Mouse (Mus musculus): ENCODE results near the gene Tnnt3.

The Tnnt3 gene

DNA sequence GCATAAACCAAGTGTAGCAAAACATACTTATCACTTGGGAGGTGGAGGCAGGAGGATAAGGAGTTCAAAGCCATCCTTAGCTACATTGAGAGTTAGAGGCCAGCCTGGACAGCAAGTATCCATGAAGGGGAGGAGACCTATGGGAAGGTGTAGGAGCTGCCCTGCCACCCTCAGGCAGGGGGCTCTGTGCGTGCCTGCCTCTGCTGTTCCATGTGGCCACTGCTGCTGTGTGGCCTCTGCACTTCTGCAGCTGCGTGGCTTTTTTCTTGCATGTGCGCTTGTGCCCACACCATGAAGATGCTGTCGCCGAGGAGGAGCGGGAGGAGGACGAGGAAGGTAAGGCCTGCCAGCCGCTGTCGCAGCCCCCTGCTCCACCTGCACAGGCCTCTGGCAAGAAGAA lies 8.8 kb downstream of the Tnnt3 start:
- no peak for DNase-seq (ENCODE audit: low spot score in 2 of 2)

DNA sequence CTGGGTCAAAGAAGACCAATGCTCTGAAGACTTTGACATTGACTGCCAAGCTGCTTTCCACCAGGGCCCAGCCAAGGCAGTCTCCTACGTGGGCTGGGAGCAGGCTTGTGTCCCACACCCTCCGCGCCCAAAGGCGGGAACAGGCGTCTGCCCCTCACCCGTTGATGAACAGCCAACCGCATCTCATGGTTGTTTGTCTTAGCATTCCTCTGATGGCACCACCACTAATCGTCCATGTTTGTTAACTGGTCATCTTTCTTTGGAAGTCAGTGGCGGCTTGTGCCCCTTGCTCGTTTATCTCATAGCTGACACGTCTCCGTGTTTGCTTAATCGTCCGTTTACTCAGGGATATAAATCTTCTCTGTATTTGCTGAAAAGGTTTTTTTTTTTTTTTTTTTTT lies 10.9 kb downstream of the Tnnt3 start:
- DNase-seq (ENCODE audit: low spot score in 2 of 2) = no peak

DNA sequence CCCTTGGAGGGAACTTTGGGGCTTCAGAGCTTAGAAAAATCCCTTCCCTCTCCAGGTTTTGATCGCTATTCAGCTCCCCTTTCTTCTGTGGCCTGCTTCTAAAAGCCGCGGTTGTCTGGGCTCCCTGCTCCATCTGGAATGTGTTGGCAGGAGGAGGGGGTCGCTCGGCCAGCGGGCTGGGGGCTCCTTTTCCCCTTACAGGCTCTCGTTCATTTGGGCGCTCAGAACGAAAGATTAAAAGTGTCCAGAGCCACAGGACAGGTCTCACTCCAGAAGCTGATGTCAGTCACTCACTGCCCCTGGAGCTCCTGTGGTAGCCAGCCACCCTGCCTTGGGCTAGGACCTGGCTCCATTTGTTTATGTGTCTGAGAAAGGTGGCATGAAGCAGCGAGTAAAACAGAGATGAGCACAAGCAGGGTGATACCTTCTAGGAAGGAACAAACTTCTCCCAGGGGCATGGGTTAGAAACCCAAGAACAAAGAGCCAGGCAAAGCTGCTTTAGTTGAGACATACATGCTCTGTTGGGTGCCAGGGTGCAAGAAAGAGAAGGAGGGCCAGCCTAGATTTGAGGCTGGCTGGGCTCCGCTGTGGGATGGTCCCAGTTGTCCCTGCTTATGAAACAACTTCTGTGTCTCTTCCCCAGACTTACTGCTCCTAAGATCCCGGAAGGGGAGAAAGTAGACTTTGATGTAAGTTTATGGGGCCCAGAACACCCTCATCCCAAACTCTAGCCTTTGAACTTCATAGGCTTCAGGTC lies 11.6 kb downstream of the Tnnt3 start:
- no peak for DNase-seq (ENCODE audit: low spot score in 2 of 2)

DNA sequence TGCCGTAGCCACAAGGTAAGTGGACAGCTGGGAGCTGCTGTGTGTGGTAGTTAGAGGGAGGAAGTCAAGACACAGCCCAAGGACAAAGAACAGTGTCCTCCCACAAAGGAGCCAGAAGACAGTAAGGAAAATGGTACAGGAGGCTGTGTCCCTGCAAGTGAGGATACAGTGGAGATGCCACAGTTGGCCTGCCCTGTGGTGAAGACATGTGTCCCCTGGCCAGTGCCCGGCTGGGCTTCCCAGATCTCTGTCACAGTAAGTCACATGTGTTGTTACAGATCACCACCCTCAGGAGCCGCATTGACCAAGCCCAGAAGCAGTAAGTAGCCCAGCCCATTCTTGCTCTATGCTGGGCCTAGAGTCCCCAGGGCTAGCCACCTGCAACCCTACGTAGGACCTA lies 15.4 kb downstream of the Tnnt3 start:
- DNase-seq (ENCODE audit: low spot score in 2 of 2) = no peak

DNA sequence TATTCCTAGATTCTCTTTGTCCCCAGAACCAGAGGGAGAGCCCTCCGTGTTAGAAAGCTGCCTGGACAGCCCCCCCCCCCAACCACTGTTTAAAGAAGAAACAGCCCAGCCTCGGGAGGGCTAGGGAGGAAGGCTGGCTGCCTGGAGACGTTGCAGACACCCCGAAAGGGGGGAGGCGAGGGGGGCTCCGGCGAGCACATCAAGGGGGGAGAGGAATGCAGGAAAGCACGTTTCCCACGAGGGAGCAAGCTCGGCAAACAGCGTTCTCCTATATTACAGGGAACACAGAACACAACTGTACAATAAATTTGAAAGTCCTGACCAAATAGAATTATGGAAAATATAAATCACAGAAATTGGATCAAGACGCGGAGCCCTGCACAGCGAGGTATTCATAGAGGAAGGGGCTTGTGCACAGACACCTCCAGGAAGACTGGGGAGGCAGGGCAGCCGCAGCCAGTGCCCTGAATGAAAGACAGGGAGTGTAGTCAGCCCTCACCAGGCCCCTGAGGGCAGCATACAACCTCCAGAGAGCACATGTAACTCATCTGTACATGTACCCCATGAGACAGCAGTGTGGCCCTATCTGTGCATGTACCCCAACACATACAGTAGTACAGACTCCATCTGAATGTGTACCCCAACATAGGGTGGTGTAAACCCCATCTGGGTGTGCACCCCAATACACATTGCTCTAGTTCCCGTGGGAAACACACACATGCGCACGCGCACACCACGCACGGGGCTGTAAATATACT lies 17.8 kb downstream of the Tnnt3 start:
- no peak for DNase-seq (ENCODE audit: low spot score in 2 of 2)

DNA sequence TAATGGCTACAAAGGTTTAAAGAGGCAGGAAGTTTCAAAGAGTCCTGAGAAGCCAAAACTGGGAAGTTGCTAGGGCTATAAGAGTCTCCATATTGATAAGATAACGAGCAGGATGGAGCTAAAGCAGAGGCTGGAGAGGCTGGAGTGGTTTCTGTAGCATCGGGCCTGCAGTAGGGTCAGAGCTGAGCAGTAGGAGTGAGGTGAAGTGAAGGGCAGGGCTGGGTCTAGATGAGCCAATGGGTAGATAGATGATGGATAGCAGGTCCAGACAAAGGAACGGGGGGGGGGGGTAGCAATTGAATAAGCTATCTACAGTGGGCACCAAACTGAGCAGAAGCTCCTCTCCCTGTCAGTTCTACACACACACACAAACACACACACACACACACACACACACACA lies 18.9 kb downstream of the Tnnt3 start:
- no peak for DNase-seq (ENCODE audit: low spot score in 2 of 2)

DNA sequence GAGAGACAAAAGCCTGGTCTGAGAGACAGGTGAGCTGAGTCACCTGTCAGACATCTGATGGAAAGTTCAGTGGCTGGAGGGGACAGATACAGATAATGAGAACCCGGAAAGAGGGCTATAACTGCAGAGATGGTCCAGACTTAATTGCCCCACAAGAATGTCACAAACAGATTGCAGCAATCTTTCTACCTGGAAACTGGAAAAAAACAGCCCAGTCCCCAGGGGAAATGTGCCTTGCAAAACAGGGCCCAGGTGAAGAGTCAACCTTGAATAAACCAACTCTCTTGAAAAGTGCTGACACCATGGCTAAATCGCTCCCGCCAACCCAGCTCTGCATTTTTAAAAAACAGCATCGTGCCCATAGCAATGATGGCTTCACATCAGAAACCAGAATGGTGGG lies 21.7 kb downstream of the Tnnt3 start:
- DNase-seq (ENCODE audit: low spot score in 2 of 2) = no peak

DNA sequence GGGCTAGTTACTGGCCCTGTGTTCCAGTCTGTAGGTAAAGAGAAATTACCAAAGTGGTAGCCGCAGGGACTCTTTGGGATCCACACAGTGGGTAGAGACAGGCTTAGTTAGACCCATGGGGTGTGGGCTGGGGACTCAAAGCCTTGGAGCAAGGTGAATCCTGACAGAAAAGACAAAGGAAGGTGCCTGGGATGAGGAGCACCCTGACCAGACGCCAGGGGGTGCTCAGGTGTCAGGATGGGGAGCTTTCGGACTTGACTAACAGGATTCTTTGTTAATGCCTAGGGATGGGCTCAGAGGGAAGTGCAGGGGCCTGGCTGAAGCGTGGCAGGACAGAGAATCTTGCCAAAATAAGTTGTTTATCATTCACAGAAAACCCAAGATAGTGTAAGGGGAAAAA lies 23.7 kb downstream of the Tnnt3 start:
- no peak for DNase-seq (ENCODE audit: low spot score in 2 of 2)

DNA sequence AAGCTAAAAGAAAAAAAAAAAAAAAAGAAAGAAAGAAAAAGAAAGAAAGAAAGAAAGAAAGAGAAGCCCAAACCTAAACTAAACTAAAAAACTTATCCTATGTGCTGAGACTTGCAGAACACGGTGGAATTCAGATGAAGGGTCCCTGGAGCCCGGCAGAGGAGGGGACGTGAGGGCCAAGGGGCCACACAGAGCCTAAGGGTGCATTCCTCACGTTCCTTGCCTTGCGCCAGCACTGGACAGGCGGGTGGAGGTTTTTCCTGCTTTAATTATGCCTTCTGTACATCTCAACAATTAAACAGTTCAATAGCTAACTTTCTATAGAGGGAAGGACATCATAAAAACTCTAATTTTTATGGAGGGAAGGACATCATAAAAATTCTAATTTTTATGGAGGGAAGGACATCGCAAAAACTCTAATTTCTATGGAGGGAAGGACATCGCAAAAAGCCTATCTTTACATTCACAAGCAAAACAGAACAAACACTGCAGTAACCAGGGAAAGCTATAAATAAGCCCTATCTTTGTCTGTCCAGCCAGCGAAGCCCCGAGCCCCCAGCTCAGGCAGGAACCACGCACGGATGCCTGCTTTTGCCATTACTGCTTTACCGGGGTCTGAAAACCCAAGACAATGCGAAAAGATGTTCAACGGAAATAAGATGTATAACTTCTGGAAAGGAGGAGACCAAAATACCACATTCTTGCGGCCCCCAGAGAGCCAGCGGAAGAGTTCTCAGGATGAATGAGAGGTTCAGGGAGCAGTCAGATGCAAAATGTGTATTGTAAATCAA lies 24.8 kb downstream of the Tnnt3 start:
- no peak for DNase-seq (ENCODE audit: low spot score in 2 of 2)

DNA sequence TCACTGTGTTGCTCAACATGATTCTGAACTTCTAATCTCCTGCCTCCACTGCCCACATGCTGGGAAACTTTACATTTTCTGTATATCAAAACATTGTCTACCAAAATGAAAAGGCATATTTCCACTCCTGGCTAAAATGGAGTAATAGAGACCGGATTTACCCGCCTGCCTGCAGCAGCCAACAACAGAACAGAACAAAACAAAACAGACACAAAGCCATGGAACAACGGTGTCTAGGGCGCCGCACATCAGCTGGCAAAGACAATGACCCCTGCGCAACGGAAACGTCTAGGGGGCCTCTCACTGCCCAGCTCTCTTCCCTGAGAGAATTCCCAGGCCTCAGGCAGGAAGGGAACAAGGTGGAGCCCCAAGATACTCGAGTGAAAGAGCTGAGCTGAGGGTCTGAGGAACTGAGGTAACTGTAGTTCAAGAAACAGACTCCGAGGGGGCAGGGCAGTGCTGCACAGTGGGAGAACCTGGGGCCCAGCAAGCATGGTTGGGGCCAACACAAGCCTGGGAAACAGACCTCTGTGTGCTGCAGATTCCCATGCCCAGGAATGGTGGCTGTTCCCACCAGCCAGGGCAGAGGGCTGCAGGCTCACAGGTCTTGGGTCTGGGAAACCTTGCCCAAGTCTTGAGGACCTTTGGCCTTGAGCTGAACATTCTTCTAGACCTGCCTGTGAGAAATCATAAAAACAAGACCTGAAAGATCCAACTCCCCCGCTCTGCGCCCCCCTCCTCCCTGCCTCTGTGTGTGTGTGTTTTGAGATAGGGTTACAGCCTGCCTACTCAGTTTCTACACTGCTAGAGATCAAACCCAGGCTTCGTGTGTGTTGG lies 26.9 kb downstream of the Tnnt3 start:
- DNase-seq (ENCODE audit: low spot score in 2 of 2) = no peak

DNA sequence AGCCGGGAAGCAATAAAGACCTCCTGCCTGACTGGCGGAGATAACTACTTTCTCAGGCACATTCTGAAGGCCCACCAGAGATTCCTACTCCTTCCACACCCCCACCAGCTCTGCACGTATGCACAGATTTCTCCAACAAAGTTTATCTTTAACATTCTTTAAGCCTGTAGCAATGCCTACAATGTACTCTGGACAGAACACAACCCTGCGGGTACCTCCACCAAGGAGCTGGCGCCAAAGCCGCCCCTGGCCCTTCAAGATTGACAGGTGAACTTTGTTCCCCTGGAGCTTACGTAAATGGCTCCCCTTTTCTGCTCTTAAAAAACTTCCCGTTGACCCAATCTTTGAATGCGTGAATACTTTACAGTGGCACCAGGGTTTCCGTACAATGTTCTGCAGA lies 30.7 kb downstream of the Tnnt3 start:
- no peak for DNase-seq (ENCODE audit: low spot score in 2 of 2)

DNA sequence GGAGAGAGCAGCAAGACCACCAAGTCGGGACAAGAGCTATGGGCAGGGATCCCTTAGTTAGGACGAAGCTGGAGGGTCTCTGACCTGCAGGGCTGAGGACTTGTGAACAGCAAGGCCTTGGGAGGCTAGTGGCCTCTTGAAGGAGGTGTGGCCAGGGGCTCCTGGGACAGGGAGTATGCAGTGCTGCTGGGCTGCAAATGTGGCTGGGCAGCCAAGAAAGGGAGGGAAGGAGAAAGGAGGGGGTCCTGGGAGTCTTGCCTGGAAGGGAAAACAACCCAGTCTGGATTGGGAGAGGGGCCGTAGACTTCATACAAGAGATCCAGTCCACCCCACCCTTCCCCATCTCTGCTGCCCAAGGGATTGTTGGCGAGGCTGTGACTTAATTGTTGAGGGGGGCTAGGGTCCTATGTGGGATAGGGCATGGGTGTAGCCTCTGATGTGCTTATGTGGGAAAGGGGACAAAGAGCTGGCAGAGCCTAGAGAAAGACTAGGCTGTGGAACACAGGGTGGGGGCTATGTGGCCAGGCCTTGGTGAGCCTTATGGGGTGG lies 33.4 kb downstream of the Tnnt3 start:
- DNase-seq (ENCODE audit: low spot score in 2 of 2) = no peak

DNA sequence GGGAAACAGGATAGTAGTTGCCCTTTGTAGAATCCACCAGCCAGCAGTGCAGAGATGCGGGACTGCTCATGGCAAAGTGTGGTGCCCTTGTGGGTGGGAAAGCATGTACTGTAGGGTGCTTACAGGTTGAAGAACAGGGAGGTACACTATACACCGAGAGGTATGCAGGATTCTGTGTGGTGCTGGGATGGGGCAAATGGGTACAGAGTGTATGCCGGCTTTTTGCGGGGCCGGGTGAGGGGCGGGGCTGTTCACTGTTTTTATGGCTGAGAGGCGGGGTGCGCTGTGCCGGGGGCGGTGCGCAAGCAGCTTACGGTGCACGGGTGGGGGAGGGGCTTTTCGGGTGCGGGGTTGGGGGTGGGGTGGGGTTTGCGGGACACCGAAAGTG lies 34.0 kb downstream of the Tnnt3 start, which contains the start of gene Mrpl23:
TSS of gene Mrpl23 (plus strand) at position 16 of the 388 bp plus-strand sequence.
- DNase-seq (ENCODE audit: low spot score in 2 of 2) = no peak

DNA sequence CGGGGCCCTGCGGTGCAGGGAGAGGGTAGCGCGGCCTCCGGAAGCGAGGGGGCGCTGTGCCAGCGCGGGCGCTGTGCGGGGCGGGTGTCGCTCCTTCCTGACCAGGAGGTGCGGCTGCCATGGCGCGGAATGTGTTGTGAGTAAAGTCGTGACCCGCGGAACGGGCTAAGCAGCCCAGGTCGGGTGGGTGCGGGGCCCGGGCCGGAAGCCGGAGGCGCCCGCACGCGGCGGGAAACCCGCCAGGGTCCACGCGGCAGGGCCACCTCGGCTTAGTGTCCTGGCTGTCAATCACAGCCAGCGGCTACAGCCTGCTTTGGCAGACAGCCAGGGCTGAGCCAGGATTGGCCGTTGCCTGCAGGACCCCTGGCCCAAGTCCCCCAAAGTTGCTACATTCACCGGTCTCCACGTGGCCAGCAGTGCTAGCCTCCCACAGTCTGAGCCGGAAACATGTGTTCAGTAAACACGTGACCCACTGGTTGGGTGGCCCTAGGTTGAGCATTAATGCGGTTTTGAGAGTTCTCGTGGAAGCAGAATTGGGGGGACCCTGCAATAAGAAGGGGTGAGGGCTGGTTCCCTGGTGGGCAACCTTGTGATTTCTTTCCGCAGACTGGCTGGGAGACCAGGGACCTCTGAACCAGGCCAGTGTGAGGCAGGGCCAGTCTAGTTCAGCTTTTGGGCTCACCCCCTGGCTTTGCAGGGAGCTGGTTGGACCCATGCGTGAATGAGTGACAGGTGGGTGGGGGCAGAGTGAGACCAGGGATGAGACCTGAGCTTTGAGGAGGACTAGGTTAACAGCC lies 34.6 kb downstream of the Tnnt3 start:
- DNase-seq (ENCODE audit: low spot score in 2 of 2) = peak; percentile 80 to 87

DNA sequence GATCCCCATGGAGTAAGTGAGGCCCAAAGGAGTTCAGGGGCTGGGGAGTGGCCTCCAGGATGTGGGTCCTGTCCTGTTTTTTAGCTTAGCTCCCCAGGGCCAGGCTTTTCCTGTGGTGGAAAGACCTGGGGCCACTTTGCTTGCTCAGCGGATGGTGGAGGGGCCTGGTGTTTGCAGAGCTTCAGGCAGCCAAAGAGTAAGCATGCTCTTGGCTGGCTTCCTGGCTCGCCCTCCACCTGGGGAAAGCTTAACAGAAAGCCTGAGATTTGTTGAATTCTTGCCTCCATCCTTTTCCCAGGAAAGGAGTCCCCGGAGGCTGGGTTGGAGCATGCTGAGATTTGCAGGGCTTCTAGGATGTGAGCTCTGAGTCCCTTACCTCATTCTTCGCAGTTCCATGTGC lies 36.5 kb downstream of the Tnnt3 start:
- no peak for DNase-seq (ENCODE audit: low spot score in 2 of 2)

DNA sequence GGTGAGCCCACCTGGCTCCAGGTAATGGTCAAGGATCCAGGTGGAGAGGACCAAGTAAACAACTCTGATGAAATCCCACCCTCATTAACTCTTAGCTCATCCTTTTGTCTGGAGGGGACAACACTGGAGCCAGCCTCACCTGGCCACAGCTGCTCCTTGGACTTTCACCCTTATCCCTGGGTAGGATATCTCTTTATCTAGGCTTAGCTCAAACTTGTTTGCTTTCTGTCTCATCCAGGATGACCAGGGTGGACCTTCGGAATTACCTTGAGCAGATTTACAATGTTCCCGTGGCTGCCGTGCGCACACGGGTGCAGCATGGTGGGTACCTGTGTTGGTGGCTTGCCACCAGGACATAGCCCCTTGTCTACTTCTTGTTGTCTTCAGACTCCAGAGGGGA lies 37.2 kb downstream of the Tnnt3 start:
- no peak for DNase-seq (ENCODE audit: low spot score in 2 of 2)

DNA sequence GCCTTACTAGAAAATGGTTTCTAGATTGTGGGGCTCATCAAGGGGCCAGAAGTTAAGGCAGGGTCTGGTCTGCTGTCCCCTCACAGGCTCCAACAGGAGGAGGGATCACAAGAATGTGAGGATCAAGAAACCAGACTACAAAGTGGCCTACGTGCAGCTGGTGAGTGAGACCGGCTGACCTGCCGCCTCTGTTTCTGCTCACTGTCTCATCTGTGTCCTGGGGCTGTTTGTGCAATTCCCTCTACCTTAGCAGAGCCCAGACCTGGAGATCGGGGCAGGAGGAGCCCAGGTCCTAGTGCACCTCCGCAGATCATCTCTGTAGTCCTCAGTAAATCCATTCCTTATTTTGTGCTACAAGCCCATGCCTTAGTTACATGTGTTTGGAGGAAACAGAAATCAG lies 38.5 kb downstream of the Tnnt3 start:
- no peak for DNase-seq (ENCODE audit: low spot score in 2 of 2)

DNA sequence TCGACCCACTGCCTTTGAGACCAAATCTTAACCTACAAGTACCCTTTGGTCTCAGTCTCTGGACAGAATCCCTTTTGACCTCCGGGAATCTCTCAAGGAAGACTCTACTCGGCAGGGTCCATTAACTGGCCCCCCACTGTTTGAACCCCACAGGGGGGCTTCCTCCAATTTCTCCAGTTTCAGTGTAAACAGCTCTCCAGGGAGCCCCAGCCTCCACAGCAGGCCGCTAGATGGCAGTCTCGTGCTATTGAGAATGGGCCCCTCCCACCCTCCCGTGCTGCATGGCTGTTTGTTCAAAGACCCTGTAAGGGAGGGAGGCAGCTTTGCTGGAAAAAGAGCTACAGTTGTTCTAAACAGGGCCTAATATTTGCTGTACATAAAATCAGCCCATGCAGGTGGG lies 39.2 kb downstream of the Tnnt3 start:
- DNase-seq (ENCODE audit: low spot score in 2 of 2) = peak; percentile 34 to 51

DNA sequence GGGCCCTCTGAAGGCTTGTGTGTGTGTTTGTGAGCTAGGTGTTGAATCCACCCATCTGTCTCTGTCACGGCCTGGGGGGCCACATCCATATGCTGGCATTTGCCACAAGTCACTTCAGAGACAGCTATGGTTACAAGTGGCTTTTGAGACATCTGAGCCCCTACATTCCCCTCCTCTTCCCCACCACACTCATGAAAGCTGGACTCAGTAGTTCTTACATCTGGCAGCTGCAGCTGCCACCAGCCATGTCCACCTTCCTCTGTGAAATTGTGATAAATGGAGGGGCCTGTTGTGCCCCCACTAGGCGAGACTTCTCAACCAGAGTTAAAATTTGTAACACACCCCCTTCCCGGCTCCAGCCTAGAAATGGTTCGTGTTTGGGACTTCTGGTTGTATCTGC lies 39.7 kb downstream of the Tnnt3 start:
- DNase-seq (ENCODE audit: low spot score in 2 of 2) = no peak

DNA sequence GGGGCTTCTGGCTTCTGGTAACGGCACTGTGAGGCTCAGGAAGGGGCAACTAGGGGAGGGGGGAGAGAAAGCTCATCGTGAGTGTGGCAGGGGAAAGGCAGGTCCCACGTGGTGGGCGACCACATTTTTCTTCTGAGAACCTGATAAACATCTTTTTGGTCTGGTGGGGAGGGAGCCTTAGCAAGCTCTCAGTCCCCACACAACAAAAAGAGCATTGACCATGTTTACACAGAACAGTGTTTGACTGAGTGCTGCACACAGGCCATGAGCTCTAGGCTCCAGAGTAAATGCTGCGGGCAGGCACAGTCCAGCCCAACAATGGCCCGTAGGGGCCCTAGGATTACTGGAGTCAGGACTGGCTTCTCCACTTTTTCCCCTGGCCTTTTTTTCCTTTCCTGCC lies 40.1 kb downstream of the Tnnt3 start:
- DNase-seq (ENCODE audit: low spot score in 2 of 2) = no peak

DNA sequence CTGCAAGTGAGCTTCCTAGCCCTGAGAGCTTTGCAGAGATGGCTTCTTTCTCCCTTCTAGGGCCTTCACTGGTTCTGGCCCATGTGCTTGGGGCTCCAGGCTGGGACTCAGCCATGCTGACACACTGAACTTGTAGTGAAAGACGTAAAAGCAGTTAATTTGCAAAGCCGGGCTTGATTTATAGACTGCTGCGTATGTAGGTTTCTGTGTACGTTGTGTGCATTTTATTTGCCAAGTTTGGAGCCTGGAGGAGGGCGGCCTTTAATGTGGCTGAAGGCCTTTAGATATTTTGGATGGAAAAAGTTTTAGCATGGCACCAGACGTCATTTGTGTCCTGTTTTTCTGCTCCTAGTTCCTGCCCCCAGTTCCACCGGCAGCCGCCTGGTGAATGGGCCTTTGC lies 41.2 kb downstream of the Tnnt3 start:
- no peak for DNase-seq (ENCODE audit: low spot score in 2 of 2)

Data from natural killer cell, adult 2 months (primary cell).